Mouse (Mus musculus) CH12.LX (cell line): Measurements from ENCODE around the gene Rabl3. TPM values are rescaled to one million over a fixed set of nuclear protein-coding genes. Genes with fewer than 3 reads are reported as not detected.

ENCODE experiments used
- DNase-seq: peaks from one replicate; pipeline ENCODE4 v3.0.0-alpha.2; 2013; ENCODE audit errors: extremely low read depth
- H3K27ac ChIP-seq: 2 replicates; pipeline ENCODE4 v1.5.1; 2012; ENCODE audit warnings: low read depth, mild to moderate bottlenecking, control low read depth, moderate library complexity; ENCODE audit not compliant: insufficient read depth
- H3K27me3 ChIP-seq: replicated peaks from 2 replicates; pipeline ENCODE3; 2012; ENCODE audit warnings: inconsistent platforms
- H3K36me3 ChIP-seq, 2 experiments: replicated peaks in 1 of 2; 2 replicates each; pipeline versions ENCODE3 to v1.6.1; 2012; ENCODE audit warnings: inconsistent platforms in 1 of 2, low read length in 1 of 2, mild to moderate bottlenecking in 1 of 2, mixed read lengths in 1 of 2, moderate library complexity in 1 of 2; ENCODE audit not compliant: control insufficient read depth in 1 of 2, insufficient read depth in 1 of 2
- H3K4me1 ChIP-seq, 2 experiments: 2 replicates each; pipeline ENCODE4 v1.6.1; 2012; ENCODE audit warnings: inconsistent platforms in 1 of 2, moderate library complexity in 1 of 2; ENCODE audit not compliant: insufficient read depth in 2 of 2, control insufficient read depth in 1 of 2
- H3K4me2 ChIP-seq: 2 replicates; pipeline ENCODE4 v1.6.1; 2012; ENCODE audit warnings: low read depth, mild to moderate bottlenecking, control low read depth; ENCODE audit not compliant: poor library complexity, insufficient read depth, severe bottlenecking
- H3K4me3 ChIP-seq, 3 experiments: fragments of 150-350 bp in 1 of 3; sonication (generic) in 1 of 3; replicated peaks in 1 of 3; 2 replicates each; pipeline versions ENCODE3 to v1.5.1; 2011 to 2012; ENCODE audit warnings: low read depth in 2 of 3, low read length in 2 of 3, mild to moderate bottlenecking in 2 of 3, moderate library complexity in 2 of 3, control low read depth in 1 of 3, improper control_type of control experiment in 1 of 3, inconsistent platforms in 1 of 3, mixed read lengths in 1 of 3; ENCODE audit not compliant: poor library complexity in 1 of 3
- H3K79me2 ChIP-seq: replicated peaks from 2 replicates; pipeline ENCODE4 v1.6.1; 2012; ENCODE audit warnings: mild to moderate bottlenecking, moderate library complexity; ENCODE audit not compliant: control insufficient read depth, poor library complexity, insufficient read depth, severe bottlenecking; ENCODE audit errors: extremely low read depth
- H3K9ac ChIP-seq: 2 replicates; pipeline ENCODE4 v1.6.1; 2012; ENCODE audit warnings: low read depth, mild to moderate bottlenecking, control low read depth, moderate library complexity; ENCODE audit not compliant: insufficient read depth
- H3K9me3 ChIP-seq: replicated peaks from 2 replicates; pipeline ENCODE3; 2012; ENCODE audit warnings: low read length, inconsistent platforms, mixed read lengths
- CHD1 ChIP-seq: IDR thresholded peaks from 2 replicates; pipeline ENCODE4 v1.6.1; 2012; ENCODE audit warnings: low read depth, low read length, improper control_type of control experiment, inconsistent platforms
- CHD2 ChIP-seq: IDR thresholded peaks from 2 replicates; pipeline ENCODE4 v1.6.1; 2011; ENCODE audit warnings: low read length, improper control_type of control experiment
- CTCF ChIP-seq, 2 experiments: IDR thresholded peaks in 1 of 2; conservative IDR thresholded peaks in 1 of 2; 2 replicates each; pipeline ENCODE4 v1.5.1; 2011 to 2012; ENCODE audit warnings: low read depth in 2 of 2, low read length in 2 of 2, improper control_type of control experiment in 1 of 2, inconsistent platforms in 1 of 2, mild to moderate bottlenecking in 1 of 2, moderate library complexity in 1 of 2
- E2F4 ChIP-seq: IDR thresholded peaks from 2 replicates; pipeline ENCODE4 v1.6.1; 2011; ENCODE audit warnings: low read depth, low read length, improper control_type of control experiment; ENCODE audit not compliant: insufficient replicate concordance
- ELF1 ChIP-seq: IDR thresholded peaks from 2 replicates; pipeline ENCODE4 v1.6.1; 2014; ENCODE audit warnings: low read depth, mild to moderate bottlenecking, inconsistent platforms, low read length, improper control_type of control experiment
- GABPA ChIP-seq: IDR thresholded peaks from 2 replicates; pipeline ENCODE4 v1.6.1; 2012; ENCODE audit warnings: low read depth, low read length, improper control_type of control experiment, inconsistent platforms; ENCODE audit not compliant: insufficient replicate concordance
- JUN ChIP-seq: IDR thresholded peaks from 2 replicates; pipeline ENCODE4 v1.6.1; 2011; ENCODE audit warnings: low read depth, mild to moderate bottlenecking, low read length, improper control_type of control experiment, moderate library complexity; ENCODE audit not compliant: insufficient read depth
- MAFK ChIP-seq: IDR thresholded peaks from 2 replicates; pipeline ENCODE4 v1.6.1; 2011; ENCODE audit warnings: low read length, improper control_type of control experiment; ENCODE audit not compliant: insufficient replicate concordance
- MAX ChIP-seq: IDR thresholded peaks from 2 replicates; pipeline ENCODE4 v1.6.1; 2011; ENCODE audit warnings: low read length, improper control_type of control experiment
- MAZ ChIP-seq: IDR thresholded peaks from 2 replicates; pipeline ENCODE4 v1.6.1; 2012; ENCODE audit warnings: low read depth, mild to moderate bottlenecking, inconsistent platforms, low read length, improper control_type of control experiment, moderate library complexity
- MXI1 ChIP-seq: IDR thresholded peaks from 2 replicates; pipeline ENCODE4 v1.6.1; 2011; ENCODE audit warnings: mild to moderate bottlenecking, low read depth, low read length, improper control_type of control experiment
- NRF1 ChIP-seq: IDR thresholded peaks from 2 replicates; pipeline ENCODE4 v1.6.1; 2014; ENCODE audit warnings: low read depth, mild to moderate bottlenecking, inconsistent platforms, low read length, improper control_type of control experiment, moderate library complexity
- POLR2A ChIP-seq: IDR thresholded peaks from 2 replicates; pipeline ENCODE4 v1.6.1; 2011; ENCODE audit warnings: low read depth, mild to moderate bottlenecking, improper control_type of control experiment, low read length
- SMC3 ChIP-seq: IDR thresholded peaks from 2 replicates; pipeline ENCODE4 v1.6.1; 2011; ENCODE audit warnings: low read depth, low read length, improper control_type of control experiment
- TBP ChIP-seq: conservative IDR thresholded peaks from 2 replicates; pipeline ENCODE4 v1.6.1; 2011; ENCODE audit warnings: low read depth, low read length, improper control_type of control experiment
- UBTF ChIP-seq: IDR thresholded peaks from 2 replicates; pipeline ENCODE4 v1.6.1; 2012; ENCODE audit warnings: low read depth, mild to moderate bottlenecking, inconsistent platforms, low read length, improper control_type of control experiment, moderate library complexity
- USF1 ChIP-seq: IDR thresholded peaks from 2 replicates; pipeline ENCODE4 v1.6.1; 2014; ENCODE audit warnings: low read depth, mild to moderate bottlenecking, inconsistent platforms, low read length, improper control_type of control experiment
- ZC3H11A ChIP-seq: IDR thresholded peaks from 2 replicates; pipeline ENCODE4 v1.6.1; 2012; ENCODE audit warnings: low read depth, mild to moderate bottlenecking, inconsistent platforms, low read length, improper control_type of control experiment
- ZKSCAN1 ChIP-seq: IDR thresholded peaks from 2 replicates; pipeline ENCODE4 v1.6.1; 2012; ENCODE audit warnings: low read depth, inconsistent platforms, low read length, improper control_type of control experiment, borderline replicate concordance
- ZNF384 ChIP-seq: IDR thresholded peaks from 2 replicates; pipeline ENCODE4 v1.6.1; 2012; ENCODE audit warnings: low read depth, low read length, improper control_type of control experiment, inconsistent platforms
- dilution Hi-C: fragments of 300-500 bp; cut with MboI; formaldehyde crosslinking; loops from 2 replicates; pipeline ENCODE4 v1.14.3; 2020; ENCODE audit warnings: low sequenced_read_pairs; ENCODE audit not compliant: extremely low pct_unique_long_range_greater_than_20kb, extremely low pct_ligation_motif_present
- in situ Hi-C: fragments of 300-500 bp; cut with MboI; formaldehyde crosslinking; loops from 3 replicates; pipeline ENCODE4 v1.14.3; 2019; ENCODE audit warnings: low sequenced_read_pairs, low pct_ligation_motif_present, low pct_unique_long_range_greater_than_20kb, mixed read lengths
- polyA plus RNA-seq: library from polyadenylated mRNA; unstranded; fragments of >175 nt; gene quantifications from 2 replicates; pipeline ENCODE4 v1.2.1, GENCODE M21; 2012; ENCODE audit warnings: low read depth; ENCODE audit not compliant: insufficient read length
- total RNA-seq, 2 experiments: library from RNA; depleted of rRNA; stranded (reverse); fragments of 300-350 nt in 1 of 2; fragments of >200 nt in 1 of 2; gene quantifications; 2 replicates each; pipeline ENCODE4 v1.2.3; 2012 to 2014

The Rabl3 gene
- total and polyA plus RNA-seq, 3 experiments = 12.3 to 36.8 (median 19.8) TPM

DNA sequence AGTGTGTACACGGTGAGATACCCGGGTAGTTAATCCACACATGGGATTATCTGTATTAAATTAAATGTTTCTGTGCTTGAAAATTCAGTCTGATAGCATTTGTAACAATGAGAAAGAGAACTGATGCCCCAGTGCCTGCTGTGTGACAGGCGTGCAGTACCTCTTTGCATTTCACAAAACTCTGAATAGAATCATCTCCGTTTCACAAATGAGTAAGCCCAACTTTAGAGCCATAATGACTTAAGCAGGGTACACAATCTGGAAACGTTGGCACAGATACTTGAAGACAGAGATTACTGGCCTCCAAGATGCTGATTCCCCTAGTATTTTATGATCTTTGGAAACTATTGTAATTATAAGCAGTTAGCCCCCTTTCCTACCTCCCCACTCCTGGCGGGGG, 26.4 kb downstream of the Rabl3 start:
- TF ChIP-seq ELF1 = no peak
- no peak for TF ChIP-seq ZKSCAN1
- TF ChIP-seq CHD1 = no peak
- no peak for TF ChIP-seq UBTF
- TF ChIP-seq GABPA = no peak
- TF ChIP-seq NRF1 = no peak
- no peak for TF ChIP-seq JUN
- no peak for TF ChIP-seq POLR2A
- no peak for TF ChIP-seq MAZ
- TF ChIP-seq TBP = no peak
- TF ChIP-seq CTCF (conservative IDR thresholded peaks at IDR 0.05 in 1 of 2, IDR thresholded peaks at IDR 0.05 in 1 of 2; ENCODE audit: low read depth in 2 of 2, low read length in 2 of 2) = no peak
- no peak for TF ChIP-seq MAX
- TF ChIP-seq CHD2 = no peak
- TF ChIP-seq ZC3H11A = no peak
- TF ChIP-seq SMC3 = no peak
- TF ChIP-seq MAFK = no peak
- no peak for TF ChIP-seq E2F4
- Histone ChIP-seq H3K9ac (no peak overlapping the region), H3K27me3 (no peaks in the 10 kb centered on the region), H3K4me2 (no peak overlapping the region), H3K79me2 (no peaks in the 10 kb centered on the region), H3K4me3 (no peak overlapping the region), H3K9me3 (no peaks in the 10 kb centered on the region), H3K36me3 (peaks cover 41 to 71% of the 10 kb centered on the region in 2 experiments), H3K4me1 (peaks cover 0 to 6% of the 10 kb centered on the region in 2 experiments; a peak in 2 of 4 replicates), H3K27ac (no peak overlapping the region)
- in situ Hi-C loops (no loop called here), dilution Hi-C loops (no loop called here)
- DNase-seq = no peak

DNA sequence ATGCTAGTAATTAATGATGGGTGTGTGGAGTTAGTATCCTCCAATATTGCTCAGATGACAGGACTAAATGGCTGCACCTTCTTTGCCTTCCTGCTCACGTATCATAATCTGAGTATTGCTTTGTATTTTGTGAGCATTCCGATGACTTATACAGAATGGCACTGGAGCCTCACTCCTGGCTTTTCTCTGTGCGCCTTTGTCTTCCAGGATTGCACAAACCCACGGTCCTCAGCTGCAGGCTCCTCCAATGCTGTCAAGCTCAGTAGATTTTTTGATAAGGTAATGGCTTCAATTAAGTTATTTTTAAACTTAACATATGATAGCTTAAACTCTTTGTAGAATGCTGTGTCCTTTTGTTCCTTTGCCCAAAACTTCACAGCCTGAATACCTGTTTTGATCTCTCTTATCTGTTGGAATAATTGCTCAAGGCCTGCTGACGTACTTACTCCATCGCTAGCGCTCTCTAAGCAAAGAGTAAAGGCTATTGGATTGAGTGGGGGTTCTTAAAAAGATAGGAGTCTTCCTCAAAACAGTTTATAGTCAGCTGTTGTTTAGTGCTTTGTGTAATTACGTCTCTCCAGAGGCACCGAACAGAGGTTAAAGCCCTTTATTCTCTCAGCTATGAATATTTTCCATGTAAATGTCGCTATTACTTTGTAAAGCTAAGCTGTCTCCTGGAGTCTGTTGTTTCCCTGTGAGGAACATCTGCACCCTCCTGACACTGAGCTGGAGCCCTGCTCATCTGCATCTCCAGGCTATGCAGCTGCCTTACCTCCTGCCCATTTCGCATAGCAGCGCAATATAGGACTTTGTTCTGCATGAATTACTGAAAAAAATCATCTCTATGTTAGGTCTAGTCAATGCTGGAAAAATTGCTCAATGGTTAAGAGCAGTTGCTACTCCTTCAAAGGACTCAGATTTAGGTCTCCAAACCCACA, 27.7 kb downstream of the Rabl3 start:
- Histone ChIP-seq H3K4me2 (no peak overlapping the region), H3K27me3 (no peaks in the 10 kb centered on the region), H3K4me1 (no peaks in the 10 kb centered on the region), H3K36me3 (peaks cover 44 to 82% of the 10 kb centered on the region in 2 experiments), H3K4me3 (no peak overlapping the region)
- in situ Hi-C loops = no loop called here
- TF ChIP-seq ZKSCAN1 (no peak), CHD1 (no peak), MXI1 (no peak), NRF1 (no peak), CTCF (conservative IDR thresholded peaks at IDR 0.05 in 1 of 2, IDR thresholded peaks at IDR 0.05 in 1 of 2; ENCODE audit: low read depth in 2 of 2, low read length in 2 of 2) (no peak), JUN (no peak), MAX (no peak), GABPA (no peak), USF1 (no peak), ZNF384 (no peak)
- TF ChIP-seq, all 38 proteins: peak for 0
- dilution Hi-C loops = no loop called here
- Histone ChIP-seq H3K9me3 (peaks cover under 1% of the 10 kb centered on the region), H3K79me2 (no peaks in the 10 kb centered on the region), H3K9ac (no peak overlapping the region), H3K27ac (no peak overlapping the region)
- no peak for DNase-seq
